Mouse (Mus musculus) intestine, embryonic 14.5 days (tissue): ENCODE measurements around the gene Smc1b. TPM values are rescaled to one million over a fixed set of nuclear protein-coding genes. Genes with fewer than 3 reads are reported as not detected.

Source experiments
- ATAC-seq: fragments of 200-750 bp; cut with Nextera tagmentation; replicated peaks from 2 replicates; pipeline ENCODE4 v1.8.0; 2017; ENCODE audit warnings: low read depth, moderate number of reproducible peaks, moderate TSS enrichment, moderate library complexity; ENCODE audit not compliant: low FRiP score, low TSS enrichment
- DNase-seq: peaks from one replicate; pipeline ENCODE4 v3.0.0-alpha.2; 2018; ENCODE audit warnings: low spot score
- H3K27ac ChIP-seq: fragments of 300-500 bp; sonication (generic); 2 replicates; pipeline ENCODE4 v1.5.1; 2014; ENCODE audit warnings: low read depth, mild to moderate bottlenecking, control low read depth
- H3K27me3 ChIP-seq: fragments of 300-500 bp; sonication (generic); replicated peaks from 2 replicates; pipeline ENCODE4 v1.6.1; 2014; ENCODE audit warnings: low read length, control low read depth; ENCODE audit not compliant: control insufficient read depth, insufficient read depth
- H3K36me3 ChIP-seq: fragments of 300-500 bp; sonication (generic); 2 replicates; pipeline ENCODE4 v1.6.1; 2014; ENCODE audit warnings: low read length, control low read depth; ENCODE audit not compliant: control insufficient read depth, insufficient read depth
- H3K4me1 ChIP-seq: fragments of 300-500 bp; sonication (generic); replicated peaks from 2 replicates; pipeline ENCODE4 v1.6.1; 2014; ENCODE audit warnings: low read length, control low read depth, mixed read lengths; ENCODE audit not compliant: control insufficient read depth, insufficient read depth
- H3K4me2 ChIP-seq: fragments of 300-500 bp; sonication (generic); 2 replicates; pipeline ENCODE4 v1.6.1; 2014; ENCODE audit warnings: low read length
- H3K4me3 ChIP-seq: fragments of 300-500 bp; sonication (generic); 2 replicates; pipeline ENCODE4 v1.5.1; 2014; ENCODE audit warnings: low read depth, low read length, control low read depth, mixed read lengths
- H3K9ac ChIP-seq: fragments of 300-500 bp; sonication (generic); 2 replicates; pipeline ENCODE4 v1.6.1; 2014; ENCODE audit warnings: mild to moderate bottlenecking, low read length
- H3K9me3 ChIP-seq: fragments of 300-500 bp; sonication (generic); 2 replicates; pipeline ENCODE4 v1.6.1; 2016; ENCODE audit warnings: low read length, control low read depth; ENCODE audit not compliant: control insufficient read depth
- WGBS: fragments of 180-500 bp; shearing (Covaris S2); extraction: QIAGEN DNeasy Blood & Tissue Kit; methylation state at CpG from one replicate; pipeline ENCODE4 v1.1.7; 2014; 5-methylcytosine and 5-hydroxymethylcytosine counted together
- polyA plus RNA-seq: library from polyadenylated mRNA; unstranded; fragments of >200 nt; fragmentation: Nextera tagmentation; extraction: Ambion mirVana; gene quantifications from 2 replicates; pipeline ENCODE4 v1.2.1, GENCODE M21; 2014

Gene Smc1b
- polyA plus RNA-seq, 1 experiment from 2014 or later: 0.22 TPM

- no peak overlapping the region for H3K27ac ChIP-seq
- no peaks in the 10 kb centered on the region for H3K27me3 ChIP-seq
- H3K36me3 ChIP-seq: no peaks in the 10 kb centered on the region
- ATAC-seq: no peak
- no peaks in the 10 kb centered on the region for H3K9me3 ChIP-seq
- H3K4me3 ChIP-seq: no peak overlapping the region
- H3K9ac ChIP-seq: no peak overlapping the region
- 90% methylated on average over 5 of the region's 5 CpGs for WGBS
- H3K4me2 ChIP-seq: no peak overlapping the region
- peak; percentile 32 for DNase-seq
- H3K4me1 ChIP-seq: no peaks in the 10 kb centered on the region
Measured at GRCm38 (mm10) chr15:85144249-85144648, 12.5 kb upstream of the Smc1b start.

- WGBS: 90% methylated on average over 1 of the region's 1 CpGs
- no peaks in the 10 kb centered on the region for H3K4me1 ChIP-seq
- no peaks in the 10 kb centered on the region for H3K27me3 ChIP-seq
- H3K9me3 ChIP-seq: no peaks in the 10 kb centered on the region
- no peak overlapping the region for H3K4me2 ChIP-seq
- no peaks in the 10 kb centered on the region for H3K36me3 ChIP-seq
- H3K27ac ChIP-seq: no peak overlapping the region
- no peak overlapping the region for H3K9ac ChIP-seq
- no peak for ATAC-seq
- no peak for DNase-seq
- H3K4me3 ChIP-seq: no peak overlapping the region
Measured at GRCm38 (mm10) chr15:85143747-85144146, 12.0 kb upstream of the Smc1b start.

GRCm38 (mm10) chr15:85143161-85143560 is 11.4 kb upstream of the Smc1b start:
- H3K4me3 ChIP-seq: no peak overlapping the region
- ATAC-seq (no peak), DNase-seq (peak; percentile 45)
- no peak overlapping the region for H3K27ac ChIP-seq
- H3K27me3 ChIP-seq: no peaks in the 10 kb centered on the region
- H3K9me3 ChIP-seq: no peaks in the 10 kb centered on the region
- no peaks in the 10 kb centered on the region for H3K36me3 ChIP-seq
- no peak overlapping the region for H3K4me2 ChIP-seq
- no peak overlapping the region for H3K9ac ChIP-seq
- H3K4me1 ChIP-seq: no peaks in the 10 kb centered on the region
- 85% methylated on average over 11 of the region's 11 CpGs for WGBS

GRCm38 (mm10) chr15:85142441-85142840 is 10.7 kb upstream of the Smc1b start:
- H3K27ac ChIP-seq: no peak overlapping the region
- no peaks in the 10 kb centered on the region for H3K27me3 ChIP-seq
- no peak overlapping the region for H3K9ac ChIP-seq
- DNase-seq (peak; percentile 38), ATAC-seq (no peak)
- no peak overlapping the region for H3K4me3 ChIP-seq
- no peaks in the 10 kb centered on the region for H3K9me3 ChIP-seq
- H3K4me2 ChIP-seq: no peak overlapping the region
- 63% methylated on average over 2 of the region's 2 CpGs for WGBS
- no peaks in the 10 kb centered on the region for H3K4me1 ChIP-seq
- H3K36me3 ChIP-seq: no peaks in the 10 kb centered on the region

- DNase-seq: peak; percentile 31
- no peaks in the 10 kb centered on the region for H3K9me3 ChIP-seq
- no peak overlapping the region for H3K9ac ChIP-seq
- no peaks in the 10 kb centered on the region for H3K27me3 ChIP-seq
- no peak for ATAC-seq
- H3K27ac ChIP-seq: no peak overlapping the region
- H3K4me1 ChIP-seq: no peaks in the 10 kb centered on the region
- H3K36me3 ChIP-seq: no peaks in the 10 kb centered on the region
- H3K4me2 ChIP-seq: no peak overlapping the region
- no peak overlapping the region for H3K4me3 ChIP-seq
- WGBS: 85% methylated on average over 10 of the region's 10 CpGs
Measured at GRCm38 (mm10) chr15:85141290-85141689, 9.5 kb upstream of the Smc1b start.

GRCm38 (mm10) chr15:85135143-85135542 is 3.4 kb upstream of the Smc1b start:
- WGBS: 48% methylated on average over 9 of the region's 9 CpGs
- DNase-seq: no peak
- H3K27ac ChIP-seq: no peak overlapping the region

GRCm38 (mm10) chr15:85132193-85132520 is 393 bp upstream of the Smc1b start:
- 18% methylated on average over 10 of the region's 10 CpGs for WGBS
- peaks cover 10% of the 10 kb centered on the region for H3K4me1 ChIP-seq
- ATAC-seq: peak; percentile 32; the same call in 1 of the 2 replicates
- H3K4me2 ChIP-seq: peak overlapping the region; percentile 56
- no peak for DNase-seq
- H3K27ac ChIP-seq: no peak overlapping the region
- H3K9me3 ChIP-seq: 0 out of 2 replicates have a peak, but pooled peaks cover 5% of the 10 kb centered on the region
- peak overlapping the region; percentile 16; the same call in 1 of the 2 replicates for H3K9ac ChIP-seq
- no peaks in the 10 kb centered on the region for H3K27me3 ChIP-seq
- H3K4me3 ChIP-seq: peak overlapping the region; percentile 28
- no peaks in the 10 kb centered on the region for H3K36me3 ChIP-seq

More at GRCm38 (mm10) chr15:85135143-85135542, 3.4 kb upstream of the Smc1b start:
- H3K4me2 ChIP-seq: no peak overlapping the region
- H3K36me3 ChIP-seq: no peaks in the 10 kb centered on the region
- H3K27me3 ChIP-seq: no peaks in the 10 kb centered on the region
- peaks cover 10% of the 10 kb centered on the region for H3K4me1 ChIP-seq
- H3K4me3 ChIP-seq: no peak overlapping the region
- H3K9ac ChIP-seq: no peak overlapping the region
- no peak for ATAC-seq
- H3K9me3 ChIP-seq: 0 out of 2 replicates have a peak, but pooled peaks cover 5% of the 10 kb centered on the region

GRCm38 (mm10) chr15:85085641-85086040 is 46.1 kb downstream of the Smc1b start:
- no peaks in the 10 kb centered on the region for H3K9me3 ChIP-seq
- H3K4me1 ChIP-seq: no peaks in the 10 kb centered on the region
- no peaks in the 10 kb centered on the region for H3K27me3 ChIP-seq
- H3K4me2 ChIP-seq: no peak overlapping the region
- no peak overlapping the region for H3K9ac ChIP-seq
- no peak overlapping the region for H3K27ac ChIP-seq
- no peaks in the 10 kb centered on the region for H3K36me3 ChIP-seq
- WGBS: 66% methylated on average over 1 of the region's 1 CpGs
- H3K4me3 ChIP-seq: no peak overlapping the region
- no peak for ATAC-seq
- DNase-seq: no peak

- Histone ChIP-seq H3K4me2 (no peak overlapping the region), H3K36me3 (no peaks in the 10 kb centered on the region), H3K9ac (no peak overlapping the region), H3K4me3 (no peak overlapping the region), H3K27me3 (no peaks in the 10 kb centered on the region), H3K4me1 (no peaks in the 10 kb centered on the region), H3K9me3 (no peaks in the 10 kb centered on the region), H3K27ac (no peak overlapping the region)
- no peak for ATAC-seq
- DNase-seq: no peak
- 89% methylated on average over 2 of the region's 2 CpGs for WGBS
Measured at GRCm38 (mm10) chr15:85072651-85073050, 59.1 kb downstream of the Smc1b start.
